Mouse (Mus musculus) spleen, postnatal 4 days (tissue): ENCODE measurements around the gene Ppm1e.
"Not testable (repeated sequence)": the region's sequence is repeated elsewhere in the genome, so short reads cannot be mapped to it uniquely, and the experiment has no call there.

Experiments
- DNase-seq, 2 experiments: peaks; one replicate each; pipeline ENCODE4 v3.0.0; 2022; ENCODE audit warnings: low spot score in 2 of 2

The Ppm1e gene

GRCm38 (mm10) chr11:87309329-87310074 lies 49.3 kb downstream of the Ppm1e start:
- DNase-seq = no peak

GRCm38 (mm10) chr11:87299066-87299465 lies 59.8 kb downstream of the Ppm1e start:
- DNase-seq = no peak

- DNase-seq = no peak
Measured at GRCm38 (mm10) chr11:87296467-87296866, 62.4 kb downstream of the Ppm1e start.

- DNase-seq = no peak
Measured at GRCm38 (mm10) chr11:87295636-87296035, 63.2 kb downstream of the Ppm1e start.

GRCm38 (mm10) chr11:87289313-87289712 lies 69.5 kb downstream of the Ppm1e start:
- no peak for DNase-seq

- no peak for DNase-seq
Measured at GRCm38 (mm10) chr11:87286194-87286593, 72.6 kb downstream of the Ppm1e start.

GRCm38 (mm10) chr11:87281907-87282475 lies 76.8 kb downstream of the Ppm1e start:
- DNase-seq = no peak

- DNase-seq = no peak
Measured at GRCm38 (mm10) chr11:87279461-87279860, 79.4 kb downstream of the Ppm1e start.

- no peak for DNase-seq
Measured at GRCm38 (mm10) chr11:87278807-87279206, 80.0 kb downstream of the Ppm1e start.

GRCm38 (mm10) chr11:87276240-87276985 lies 82.4 kb downstream of the Ppm1e start:
- DNase-seq = no peak

- DNase-seq = no peak
Measured at GRCm38 (mm10) chr11:87275420-87276048, 83.3 kb downstream of the Ppm1e start.

- no peak for DNase-seq
Measured at GRCm38 (mm10) chr11:87272725-87273124, 86.1 kb downstream of the Ppm1e start.

- no peak for DNase-seq
Measured at GRCm38 (mm10) chr11:87271479-87271878, 87.3 kb downstream of the Ppm1e start.

- DNase-seq = no peak
Measured at GRCm38 (mm10) chr11:87270958-87271357, 87.9 kb downstream of the Ppm1e start.

GRCm38 (mm10) chr11:87270446-87270845 lies 88.4 kb downstream of the Ppm1e start:
- DNase-seq = no peak

- no peak for DNase-seq
Measured at GRCm38 (mm10) chr11:87268803-87269202, 90.0 kb downstream of the Ppm1e start.

- no peak for DNase-seq
Measured at GRCm38 (mm10) chr11:87266246-87266645, 92.6 kb downstream of the Ppm1e start.

GRCm38 (mm10) chr11:87263946-87264345 lies 94.9 kb downstream of the Ppm1e start:
- no peak for DNase-seq

- not testable (repeated sequence) for DNase-seq
Measured at GRCm38 (mm10) chr11:87261705-87262104, 97.1 kb downstream of the Ppm1e start.

GRCm38 (mm10) chr11:87259792-87260191 lies 99.0 kb downstream of the Ppm1e start:
- no peak for DNase-seq

GRCm38 (mm10) chr11:87257282-87257681 lies 101.5 kb downstream of the Ppm1e start:
- DNase-seq = no peak

GRCm38 (mm10) chr11:87254149-87254548 lies 104.7 kb downstream of the Ppm1e start:
- DNase-seq = no peak
